Mouse (Mus musculus) heart, adult 2 months (tissue): ENCODE results near the gene Pigu. TPM values are rescaled to one million over a fixed set of nuclear protein-coding genes. Genes with fewer than 3 reads are reported as not detected.

Experiments
- DNase-seq, 2 experiments: peaks; one replicate each; pipeline ENCODE4 v3.0.0; 2021
- H3K27ac ChIP-seq: fragments of 200-600 bp; 2 replicates; pipeline ENCODE4 v1.8.1; 2022
- H3K27me3 ChIP-seq: fragments of 200-500 bp; 2 replicates; pipeline ENCODE4 v1.6.1; 2012; ENCODE audit warnings: mild to moderate bottlenecking, low read length, inconsistent platforms, mixed read lengths; ENCODE audit not compliant: control insufficient read depth, insufficient read depth
- H3K36me3 ChIP-seq: fragments of 200-500 bp; 2 replicates; pipeline ENCODE4 v1.6.1; 2012; ENCODE audit warnings: low read length, inconsistent platforms; ENCODE audit not compliant: control insufficient read depth, insufficient read depth
- H3K4me1 ChIP-seq: fragments of 200-500 bp; 2 replicates; pipeline ENCODE4 v1.6.1; 2011; ENCODE audit warnings: low read length; ENCODE audit not compliant: control insufficient read depth, insufficient read depth
- H3K4me3 ChIP-seq: fragments of 200-600 bp; 2 replicates; pipeline ENCODE4 v1.8.1; 2022
- H3K79me2 ChIP-seq: fragments of 200-500 bp; replicated peaks from 2 replicates; pipeline ENCODE4 v1.6.1; 2012; ENCODE audit warnings: mild to moderate bottlenecking, inconsistent platforms, low read length, moderate library complexity, mixed read lengths; ENCODE audit not compliant: control insufficient read depth, insufficient read depth
- H3K9ac ChIP-seq: fragments of 200-500 bp; 2 replicates; pipeline ENCODE4 v1.6.1; 2012; ENCODE audit warnings: low read depth, mild to moderate bottlenecking, control low read depth, inconsistent platforms, low read length, mixed read lengths
- CTCF ChIP-seq: fragments of 200-600 bp; IDR thresholded peaks from 2 replicates; pipeline ENCODE4 v1.8.1; 2022; ENCODE audit warnings: antibody characterized with exemption, mild to moderate bottlenecking, moderate library complexity
- EP300 ChIP-seq: fragments of 200-500 bp; IDR thresholded peaks from 2 replicates; pipeline ENCODE4 v1.6.1; 2011; ENCODE audit warnings: low read depth, low read length, control low read depth; ENCODE audit not compliant: insufficient read depth
- POLR2A ChIP-seq: fragments of 200-500 bp; IDR thresholded peaks from 2 replicates; pipeline ENCODE4 v1.6.1; 2011; ENCODE audit warnings: mild to moderate bottlenecking, low read depth, low read length, control low read depth; ENCODE audit not compliant: insufficient read depth
- WGBS: fragments of 180-500 bp; shearing (Covaris S2); methylation state at CpG from one replicate; pipeline ENCODE4 v1.1.7; 2018; 5-methylcytosine and 5-hydroxymethylcytosine counted together
- intact Hi-C: fragments of 180-260 bp; cut with DNase I; formaldehyde crosslinking; loops from one replicate; pipeline ENCODE4 v1.15.1; 2025
- polyA plus RNA-seq: library from polyadenylated mRNA; depleted of rRNA; stranded (reverse); fragments of >200 nt; gene quantifications from 2 replicates; pipeline ENCODE4 v1.2.3, GENCODE M21; 2012
- total RNA-seq, 2 experiments: library from RNA; stranded (reverse); gene quantifications; 2 replicates each; pipeline ENCODE4 v1.2.3; 2021

Gene Pigu
- total and polyA plus RNA-seq, 3 experiments: 26.2 to 44.8 (median 26.6) TPM

GRCm38 (mm10) chr2:155248718-155249117 is 108.5 kb downstream of the Pigu start:
- Histone ChIP-seq H3K79me2 (no peaks in the 10 kb centered on the region), H3K9ac (no peak overlapping the region), H3K36me3 (peaks cover 2% of the 10 kb centered on the region), H3K4me3 (no peak overlapping the region), H3K27ac (no peak overlapping the region), H3K4me1 (no peaks in the 10 kb centered on the region), H3K27me3 (no peaks in the 10 kb centered on the region)
- 87% methylated on average over 2 of the region's 2 CpGs for WGBS
- TF ChIP-seq POLR2A (no peak), CTCF (peak; percentile 46)
- no peak for DNase-seq
- intact Hi-C loops: no loop called here

- Histone ChIP-seq H3K4me1 (0 out of 2 replicates have a peak, but pooled peaks cover 2% of the 10 kb centered on the region), H3K27ac (no peak overlapping the region), H3K27me3 (no peaks in the 10 kb centered on the region), H3K79me2 (no peaks in the 10 kb centered on the region), H3K4me3 (no peak overlapping the region), H3K9ac (no peak overlapping the region), H3K36me3 (peaks cover 2% of the 10 kb centered on the region)
- no peak for DNase-seq
- intact Hi-C loops: no loop called here
- no peak for TF ChIP-seq CTCF
- TF ChIP-seq POLR2A: no peak
- no peak for TF ChIP-seq EP300
- WGBS: 73% methylated on average over 1 of the region's 1 CpGs
These were observed 109.0 kb downstream of the Pigu start for GRCm38 (mm10) chr2:155248206-155248605.

- WGBS: 60% methylated on average over 4 of the region's 4 CpGs
These were observed 111.0 kb downstream of the Pigu start for GRCm38 (mm10) chr2:155246231-155246630.

GRCm38 (mm10) chr2:155242296-155242855 is 114.9 kb downstream of the Pigu start:
- H3K27me3 ChIP-seq: no peaks in the 10 kb centered on the region
- intact Hi-C loops: no loop called here
- 40% methylated on average over 7 of the region's 7 CpGs for WGBS
- peak overlapping the region; percentile 48; the same call in 1 of the 2 replicates for H3K27ac ChIP-seq
- DNase-seq: peak; percentile 40 to 47
- peaks cover 3% of the 10 kb centered on the region; the same call in 1 of the 2 replicates for H3K79me2 ChIP-seq
- no peak overlapping the region for H3K4me3 ChIP-seq
- H3K9ac ChIP-seq: no peak overlapping the region
- TF ChIP-seq POLR2A: no peak
- no peak for TF ChIP-seq EP300
- no peak for TF ChIP-seq CTCF
- peaks cover 4% of the 10 kb centered on the region for H3K36me3 ChIP-seq
- H3K4me1 ChIP-seq: peaks cover 10% of the 10 kb centered on the region

More at GRCm38 (mm10) chr2:155246231-155246630, 111.0 kb downstream of the Pigu start:
- H3K27me3 ChIP-seq: no peaks in the 10 kb centered on the region
- DNase-seq: peak in 1 of 2 experiments; percentile 56
- no peak overlapping the region for H3K27ac ChIP-seq
- H3K4me3 ChIP-seq: no peak overlapping the region
- TF ChIP-seq CTCF: no peak
- no peak for TF ChIP-seq POLR2A
- no peak for TF ChIP-seq EP300
- intact Hi-C loops: no loop called here
- H3K36me3 ChIP-seq: peaks cover 2% of the 10 kb centered on the region
- H3K4me1 ChIP-seq: peaks cover 5% of the 10 kb centered on the region
- H3K9ac ChIP-seq: no peak overlapping the region
- no peaks in the 10 kb centered on the region for H3K79me2 ChIP-seq

- peak in 1 of 2 experiments; percentile 48 for DNase-seq
- Histone ChIP-seq H3K36me3 (peaks cover 4% of the 10 kb centered on the region), H3K79me2 (peaks cover 3% of the 10 kb centered on the region; the same call in 1 of the 2 replicates), H3K27me3 (no peaks in the 10 kb centered on the region), H3K4me3 (no peak overlapping the region), H3K9ac (no peak overlapping the region), H3K27ac (peak overlapping the region; percentile 56), H3K4me1 (peaks cover 12% of the 10 kb centered on the region)
- intact Hi-C loops: no loop called here
- 0 out of 2 replicates have a peak, but pooled peaks have one; percentile 54 for TF ChIP-seq EP300
- peak; percentile 62 for TF ChIP-seq CTCF
- TF ChIP-seq POLR2A: no peak
- 55% methylated on average over 4 of the region's 4 CpGs for WGBS
These were observed 116.3 kb downstream of the Pigu start for GRCm38 (mm10) chr2:155240915-155241314.

GRCm38 (mm10) chr2:155237276-155237675 is 120.0 kb downstream of the Pigu start:
- Histone ChIP-seq H3K36me3 (peaks cover 2% of the 10 kb centered on the region; the same call in 1 of the 2 replicates), H3K27me3 (no peaks in the 10 kb centered on the region), H3K4me1 (peaks cover 9% of the 10 kb centered on the region), H3K79me2 (peaks cover 3% of the 10 kb centered on the region; the same call in 1 of the 2 replicates), H3K27ac (peak overlapping the region; percentile 98), H3K9ac (peak overlapping the region; percentile 45), H3K4me3 (peak overlapping the region; percentile 68)
- WGBS: 1% methylated on average over 4 of the region's 4 CpGs
- intact Hi-C loops: loop anchor here (2.0 kb wide), 1 partner anchor 38 kb away; no protein-coding TSS in a partner anchor
- no peak for DNase-seq
- no peak for TF ChIP-seq POLR2A
- TF ChIP-seq CTCF: no peak
- TF ChIP-seq EP300: no peak
